Mouse (Mus musculus): Measurements from ENCODE around the gene Camk2n1.

The Camk2n1 gene

DNA sequence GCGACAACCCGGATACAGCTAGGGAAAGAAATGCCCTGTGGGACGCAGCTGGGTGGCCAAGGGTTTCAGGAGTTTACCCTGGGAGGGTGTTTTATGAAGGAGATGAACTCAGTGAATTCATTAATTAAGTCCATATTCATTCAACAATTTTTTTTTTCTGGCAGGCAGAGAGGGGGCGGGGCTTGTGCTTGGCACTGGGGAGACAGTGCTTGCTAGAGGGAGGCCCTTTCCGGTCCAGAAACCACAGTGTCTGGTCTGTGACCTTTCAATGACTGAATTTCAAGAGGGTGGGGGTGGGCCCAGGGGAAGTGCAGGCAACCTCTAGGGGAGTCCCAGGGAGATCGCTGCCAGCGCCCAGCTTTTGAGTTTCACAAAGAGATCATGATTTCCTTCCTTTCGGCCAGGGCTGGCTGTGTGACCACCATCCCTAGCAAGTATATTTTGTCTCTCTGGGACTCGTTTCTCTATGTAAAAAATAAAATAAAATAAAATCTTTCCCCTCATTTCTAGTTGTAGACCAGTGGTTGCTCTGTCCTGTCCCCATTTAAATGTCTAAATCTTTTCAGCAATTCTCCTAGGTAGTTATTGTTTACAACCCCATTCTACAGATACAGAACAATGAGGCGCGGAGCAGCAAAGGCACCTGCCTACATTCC lies 9.8 kb downstream of the Camk2n1 start:
- peak; percentile 86 to 95 for DNase-seq (ENCODE audit: inconsistent age in 2 of 2, low spot score in 1 of 2)

DNA sequence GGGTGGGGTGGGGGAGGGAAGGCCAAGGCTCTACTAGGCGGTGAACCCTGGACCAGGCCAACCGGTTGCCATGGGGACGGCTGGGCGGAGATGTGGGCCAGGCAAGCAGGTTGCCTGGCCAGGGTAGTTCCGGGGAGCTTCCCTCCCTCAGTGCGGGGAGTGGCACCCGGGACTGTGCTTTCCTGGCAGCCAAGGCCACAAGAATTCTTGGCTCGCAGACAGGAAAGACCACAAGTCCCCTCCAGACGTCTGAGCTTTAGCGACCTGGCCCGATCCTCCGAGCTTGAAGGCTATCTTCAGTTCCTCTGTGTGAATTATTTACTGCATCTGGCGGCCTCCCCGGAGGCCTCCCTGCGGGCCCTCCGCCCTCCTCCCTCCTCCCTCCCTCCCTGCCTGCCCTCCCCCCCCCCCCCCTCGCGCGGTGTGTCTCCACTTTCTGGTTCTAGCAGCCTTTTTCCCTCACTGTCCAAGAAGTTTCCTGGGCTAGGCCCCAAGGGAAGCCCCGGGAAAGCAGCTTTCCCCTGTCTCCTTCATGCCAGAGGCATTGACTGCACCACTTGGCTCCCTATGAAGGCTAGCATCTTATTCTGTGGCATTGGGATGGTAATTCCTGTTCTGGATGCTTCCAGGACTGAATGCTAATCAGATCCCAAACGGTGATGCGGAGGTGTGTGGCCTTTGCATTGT lies 10.7 kb downstream of the Camk2n1 start:
- peak; percentile 80 to 91 for DNase-seq (ENCODE audit: inconsistent age in 2 of 2, low spot score in 1 of 2)

GRCm38 (mm10) chr4:138465446-138465845 lies 11.3 kb downstream of the Camk2n1 start:
- no peak for DNase-seq (ENCODE audit: inconsistent age in 2 of 2, low spot score in 1 of 2)

DNA sequence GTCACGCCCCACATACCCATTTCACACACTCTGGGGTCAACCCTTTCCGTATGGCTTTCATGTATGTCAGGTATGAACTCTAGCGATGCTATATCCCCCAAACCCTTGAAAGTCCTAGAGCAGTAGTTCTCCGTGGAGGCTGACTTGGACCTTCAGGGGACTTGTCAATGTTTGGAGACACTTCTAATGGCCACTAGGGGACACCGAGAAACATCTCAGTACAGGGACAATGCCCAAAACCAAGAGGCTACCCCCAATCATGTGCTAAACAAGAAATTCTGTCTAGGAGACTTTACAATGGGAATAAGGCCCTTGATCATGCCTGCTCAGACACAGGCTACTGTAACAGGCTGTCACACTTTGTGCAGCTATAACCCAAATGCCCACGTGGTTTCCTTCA lies 12.6 kb downstream of the Camk2n1 start:
- peak in 1 of 2 experiments; percentile 21 for DNase-seq (ENCODE audit: inconsistent age in 2 of 2, low spot score in 1 of 2)

DNA sequence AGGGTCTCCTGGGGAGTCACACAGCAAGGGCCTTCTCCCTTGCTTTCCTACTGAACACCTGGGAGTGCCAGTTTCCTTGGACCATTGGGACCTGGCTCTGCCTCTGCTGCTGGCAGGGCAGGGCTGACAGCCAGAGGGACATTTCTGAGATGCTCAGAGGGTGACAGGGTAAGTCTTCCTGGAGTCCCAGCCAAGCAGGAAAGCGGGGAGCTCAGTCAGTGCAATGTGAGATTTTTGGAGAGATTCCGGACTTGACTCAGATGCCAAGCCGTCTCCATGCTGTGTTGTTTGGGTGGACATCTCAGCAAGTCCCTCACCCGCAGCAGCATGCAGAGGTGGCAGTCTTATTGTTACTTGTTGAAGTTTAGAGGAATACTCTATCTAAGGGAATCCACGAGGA lies 13.3 kb downstream of the Camk2n1 start:
- peak in 1 of 2 experiments; percentile 38 for DNase-seq (ENCODE audit: inconsistent age in 2 of 2, low spot score in 1 of 2)

- no peak for DNase-seq (ENCODE audit: inconsistent age in 2 of 2, low spot score in 1 of 2)
These were observed 15.0 kb downstream of the Camk2n1 start for GRCm38 (mm10) chr4:138469080-138469479.

DNA sequence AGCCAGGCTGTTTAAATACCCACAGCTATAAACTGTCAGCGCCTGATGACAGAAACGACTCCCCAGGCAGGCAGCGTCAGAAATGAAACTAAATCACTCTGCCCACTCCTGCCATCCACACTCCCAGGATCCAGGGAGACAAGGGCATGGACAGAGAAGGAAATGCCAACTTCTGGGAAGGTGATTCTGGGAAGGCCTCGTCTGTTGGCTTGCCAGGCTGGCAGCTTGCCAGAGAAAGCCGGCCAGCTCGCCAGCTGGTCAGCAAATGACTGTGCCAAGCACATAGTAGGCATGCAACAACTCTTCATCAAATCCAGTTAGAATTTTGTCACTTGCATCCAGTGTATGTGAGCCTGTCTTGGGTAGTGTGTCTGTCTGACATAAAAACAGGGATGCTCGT lies 17.1 kb downstream of the Camk2n1 start:
- DNase-seq (ENCODE audit: inconsistent age in 2 of 2, low spot score in 1 of 2), result peak in 1 of 2 experiments; percentile 26

DNA sequence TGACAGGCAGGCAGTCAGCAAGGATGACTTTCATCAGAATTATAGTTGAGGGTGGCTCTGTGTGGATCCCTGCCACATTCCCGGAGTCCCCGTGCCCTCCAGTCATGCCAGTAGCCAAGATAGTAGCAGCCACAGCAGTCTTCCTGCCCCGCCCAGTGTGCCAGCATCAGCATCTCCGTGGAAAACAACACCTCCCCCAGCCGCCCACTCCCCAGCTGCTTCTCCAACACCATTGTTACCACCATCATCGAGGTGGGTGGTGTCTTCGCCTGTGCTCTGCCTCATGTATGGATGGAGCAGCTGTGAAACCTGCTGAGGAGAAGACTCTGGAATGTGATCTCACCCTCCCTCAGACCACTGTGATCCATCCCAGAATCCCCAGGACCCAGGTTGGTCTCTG lies 25.5 kb downstream of the Camk2n1 start:
- no peak for DNase-seq (ENCODE audit: inconsistent age in 2 of 2, low spot score in 1 of 2)

DNA sequence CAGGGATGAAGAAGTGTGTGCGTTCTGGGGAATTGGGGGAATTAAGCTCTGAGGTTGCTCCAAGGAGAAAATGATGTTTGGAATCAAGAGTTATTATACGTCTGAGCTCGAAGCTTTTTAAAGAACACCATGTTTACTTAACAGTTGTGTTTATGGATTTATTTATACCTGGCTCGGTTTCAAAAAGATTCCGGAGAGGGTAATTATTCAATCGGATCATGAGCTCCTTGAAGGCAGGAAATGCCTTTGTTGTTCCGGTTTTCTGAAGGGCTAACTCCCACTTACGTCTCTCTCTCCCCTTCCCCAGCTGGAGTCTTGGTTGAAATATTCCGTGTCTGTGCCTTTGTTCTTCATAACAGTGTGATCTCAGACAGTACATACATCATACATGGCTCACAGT lies 26.8 kb downstream of the Camk2n1 start:
- DNase-seq (ENCODE audit: inconsistent age in 2 of 2, low spot score in 1 of 2), result no peak

DNA sequence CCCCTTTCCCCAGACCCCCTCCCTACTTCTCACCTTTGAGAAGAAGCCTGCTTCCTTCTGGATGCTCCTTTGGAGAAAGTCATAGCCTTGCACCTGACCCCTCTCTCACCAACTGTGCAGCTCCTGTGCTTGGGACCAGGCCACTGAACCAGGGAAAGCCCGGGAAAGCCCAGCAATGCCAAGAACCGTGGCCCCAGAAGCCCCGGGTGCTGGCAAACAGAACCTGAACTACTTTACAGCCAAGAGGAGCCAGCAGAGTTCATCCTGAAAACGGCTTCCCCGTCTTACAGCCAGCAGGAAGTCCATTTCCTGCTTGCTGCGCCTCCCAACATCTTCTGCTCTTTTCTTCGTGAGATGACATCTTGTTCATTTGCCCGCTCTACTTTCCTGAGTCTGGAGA lies 28.6 kb downstream of the Camk2n1 start:
- no peak for DNase-seq (ENCODE audit: inconsistent age in 2 of 2, low spot score in 1 of 2)

- no peak for DNase-seq (ENCODE audit: inconsistent age in 2 of 2, low spot score in 1 of 2)
These were observed 34.1 kb downstream of the Camk2n1 start for GRCm38 (mm10) chr4:138488241-138488640.

DNA sequence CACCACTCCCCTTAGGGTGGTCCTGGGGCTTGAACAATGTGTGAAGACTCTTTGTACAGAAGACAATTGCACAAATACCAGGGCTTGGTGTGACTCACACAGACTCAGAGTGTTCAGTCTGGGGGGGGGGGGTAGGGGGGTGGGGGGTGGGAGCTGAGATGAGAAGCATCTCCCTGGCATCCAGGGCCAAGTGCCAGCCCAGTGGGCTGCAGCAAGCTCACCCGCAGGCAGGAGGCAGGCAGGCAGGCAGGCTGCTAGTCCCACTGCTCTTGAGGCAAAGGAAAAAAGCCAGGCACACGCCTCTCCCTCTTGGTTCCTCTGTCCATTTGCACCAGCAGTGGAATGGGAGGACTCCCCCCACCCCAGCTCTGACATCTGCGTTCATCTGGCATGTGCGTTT lies 37.0 kb downstream of the Camk2n1 start:
- DNase-seq (ENCODE audit: inconsistent age in 2 of 2, low spot score in 1 of 2), result no peak

DNA sequence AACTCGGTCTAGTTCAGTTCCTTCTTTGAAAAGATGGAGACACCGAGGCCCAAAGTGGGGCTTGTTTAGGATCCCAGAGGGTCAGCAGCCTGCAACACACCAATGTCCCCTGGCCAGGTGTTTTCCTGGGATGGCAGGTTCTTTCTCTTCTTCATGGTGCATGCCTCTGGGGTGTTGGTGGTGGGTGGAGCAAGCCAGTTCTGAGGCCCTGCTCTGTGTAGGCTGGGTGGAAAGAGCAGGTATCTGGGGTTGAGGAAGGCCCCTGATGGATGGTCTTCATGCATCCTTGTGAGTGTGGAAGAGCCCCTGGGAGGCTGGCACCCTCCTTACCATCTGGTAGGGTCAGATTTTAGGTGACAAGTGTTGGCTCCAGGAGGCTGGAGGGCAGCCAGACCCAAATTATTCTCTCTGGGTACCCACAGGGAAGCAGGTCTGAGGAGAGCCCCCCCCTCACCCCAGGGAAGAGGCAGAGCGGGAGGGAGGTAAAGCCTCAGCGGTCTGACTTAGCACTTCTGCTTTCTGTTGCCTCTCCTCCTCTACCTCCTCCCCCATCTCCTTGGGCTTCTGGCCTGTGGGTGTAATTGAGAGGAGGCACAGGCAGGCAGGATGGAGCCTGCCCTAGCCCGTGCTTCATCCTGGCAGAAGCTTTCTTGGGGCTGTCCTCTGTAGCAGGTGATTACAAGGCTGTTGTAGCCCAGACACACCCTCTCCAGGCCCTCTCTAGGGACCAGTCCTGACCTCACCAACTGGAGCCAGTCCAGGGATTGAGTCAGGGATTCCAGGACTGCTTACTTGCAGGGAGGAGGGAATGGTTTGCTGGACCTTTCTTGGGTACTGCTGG lies 39.3 kb downstream of the Camk2n1 start:
- peak; percentile 33 to 80 for DNase-seq (ENCODE audit: inconsistent age in 2 of 2, low spot score in 1 of 2)

DNA sequence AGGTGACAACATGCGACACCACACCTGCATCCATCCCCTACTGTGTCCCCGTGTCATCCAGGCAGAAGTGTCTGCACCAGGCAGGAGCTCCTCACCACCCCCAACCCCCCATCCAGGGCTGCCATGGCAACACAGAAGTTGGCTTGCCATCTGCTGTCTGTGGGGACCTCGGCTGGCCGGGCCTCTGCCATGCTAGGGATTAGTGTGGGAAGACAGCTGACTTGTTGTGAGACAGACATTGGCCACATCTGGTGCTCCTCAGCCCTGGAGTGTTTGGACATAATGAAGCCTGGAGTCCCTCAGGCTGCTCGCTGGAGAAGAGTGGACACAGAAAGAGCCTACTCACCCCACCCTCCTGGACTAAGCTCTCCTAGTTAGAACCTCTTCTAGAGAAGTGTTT lies 40.8 kb downstream of the Camk2n1 start:
- DNase-seq (ENCODE audit: inconsistent age in 2 of 2, low spot score in 1 of 2), result no peak

DNA sequence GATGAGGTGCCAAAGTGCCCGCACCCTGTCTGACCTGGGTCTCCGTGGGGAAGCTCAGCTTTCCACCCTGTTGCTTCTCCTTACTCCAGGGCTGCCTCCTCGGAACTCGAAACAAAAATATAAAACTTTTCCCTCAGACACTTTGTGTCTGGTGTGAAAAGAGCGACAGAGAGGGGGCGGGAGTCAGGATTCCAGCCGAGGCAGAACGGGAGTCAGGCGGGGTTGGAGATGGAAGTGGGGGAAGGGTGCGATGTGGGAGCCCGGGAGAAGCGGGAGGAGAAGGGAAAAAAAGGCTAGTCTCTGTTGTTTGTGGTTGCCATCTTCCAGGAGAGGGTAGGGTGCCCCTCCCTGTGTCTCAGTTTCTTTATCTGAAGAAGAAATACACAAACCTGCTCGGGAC lies 41.7 kb downstream of the Camk2n1 start:
- DNase-seq (ENCODE audit: inconsistent age in 2 of 2, low spot score in 1 of 2), result no peak

DNA sequence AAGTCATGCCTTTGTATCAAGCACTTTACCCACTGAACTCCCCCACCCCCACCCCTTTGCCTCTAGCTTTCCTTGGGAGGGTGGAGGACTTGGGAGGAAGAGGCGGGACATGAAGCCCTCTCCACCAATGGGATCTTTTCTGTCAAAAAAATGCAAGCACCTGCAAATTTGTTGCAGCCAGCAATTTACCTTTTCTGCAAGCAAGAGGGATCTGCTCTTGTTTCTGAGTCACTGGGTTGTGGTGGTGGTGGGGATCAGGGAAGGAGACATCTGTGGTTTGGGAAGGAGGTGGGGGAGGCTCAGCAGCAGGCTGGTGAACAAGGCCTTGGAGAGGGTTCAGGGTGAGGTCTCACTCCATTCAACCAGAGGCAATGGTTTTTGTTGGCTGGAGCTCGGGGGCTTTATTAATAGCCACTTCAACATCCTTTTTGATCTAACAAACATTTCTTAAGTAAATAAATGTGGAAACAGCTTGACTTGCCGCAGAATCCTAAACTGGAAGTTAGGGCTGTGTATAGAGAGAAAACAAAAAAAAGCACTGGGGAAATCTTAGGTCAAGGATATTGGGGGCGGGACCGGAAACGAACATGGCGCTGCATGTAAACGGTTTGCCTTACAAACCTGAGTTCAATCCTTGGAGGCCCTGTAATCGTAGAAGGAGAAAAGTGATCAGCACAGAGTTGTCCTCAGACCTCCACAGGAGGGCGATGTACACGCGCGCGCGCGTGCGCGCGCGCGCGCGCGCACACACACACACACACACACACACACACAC lies 42.8 kb downstream of the Camk2n1 start:
- peak in 1 of 2 experiments; percentile 37 for DNase-seq (ENCODE audit: inconsistent age in 2 of 2, low spot score in 1 of 2)

GRCm38 (mm10) chr4:138499856-138500645 lies 45.9 kb downstream of the Camk2n1 start:
- DNase-seq (ENCODE audit: inconsistent age in 2 of 2, low spot score in 1 of 2), result no peak

DNA sequence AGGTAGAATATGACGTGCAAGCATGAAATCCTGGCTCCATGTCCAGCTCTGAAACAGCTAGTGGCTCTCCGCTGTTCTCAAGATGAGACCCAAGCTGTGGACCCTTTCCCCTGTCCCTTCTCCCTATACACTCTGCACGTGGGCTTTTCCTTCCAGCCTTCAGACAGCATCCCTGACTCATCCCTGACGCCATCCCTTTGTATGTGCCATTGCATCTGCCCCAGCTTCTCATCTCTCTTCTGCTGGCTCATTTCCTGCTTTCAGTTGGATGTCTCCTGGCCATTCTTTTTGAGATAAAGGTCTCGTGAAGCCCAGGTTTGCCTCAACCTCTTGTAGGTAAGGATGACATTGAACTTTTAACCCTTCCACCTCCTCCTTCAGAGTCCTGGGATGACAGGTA lies 46.9 kb downstream of the Camk2n1 start:
- no peak for DNase-seq (ENCODE audit: inconsistent age in 2 of 2, low spot score in 1 of 2)

DNA sequence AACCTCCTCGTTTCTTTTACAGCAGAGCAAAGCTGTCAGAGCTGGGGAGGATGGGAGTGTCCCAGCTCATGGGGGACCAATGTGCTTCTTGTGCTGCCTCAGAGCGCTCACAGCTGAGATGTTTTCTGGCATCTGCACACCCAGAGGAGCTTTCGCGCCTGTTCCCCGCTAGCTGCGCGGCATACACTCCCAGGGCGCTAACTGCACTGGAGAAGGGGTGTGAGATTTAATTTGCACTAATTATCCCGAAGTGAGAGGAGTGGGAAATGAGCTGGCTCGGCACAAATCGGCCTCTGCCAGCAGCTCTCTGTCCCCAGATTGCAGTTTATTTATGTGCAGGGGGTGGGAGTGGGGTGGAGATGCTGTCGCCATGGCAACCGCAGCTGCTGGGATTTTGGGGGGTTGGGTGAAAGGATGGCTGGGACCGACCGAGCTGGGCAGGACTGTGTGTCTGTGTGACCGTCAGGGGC lies 50.6 kb downstream of the Camk2n1 start:
- DNase-seq (ENCODE audit: inconsistent age in 2 of 2, low spot score in 1 of 2), result no peak

- peak; percentile 26 to 56 for DNase-seq (ENCODE audit: inconsistent age in 2 of 2, low spot score in 1 of 2)
These were observed 51.2 kb downstream of the Camk2n1 start for GRCm38 (mm10) chr4:138505171-138505870.

Measured in adrenal gland, adult (tissue).